Mouse (Mus musculus): ENCODE measurements around the gene Mterf1b. TPM values are rescaled to one million over a fixed set of nuclear protein-coding genes. Genes with fewer than 3 reads are reported as not detected.
"Not testable (repeated sequence)": the region's sequence is repeated elsewhere in the genome, so short reads cannot be mapped to it uniquely, and the experiment has no call there.

Mterf1b gene
- 3.7 and 3.8 TPM in 2 replicates for polyA plus RNA-seq (2015; fragmentation: Nextera tagmentation; extraction: Ambion mirVana)

DNA sequence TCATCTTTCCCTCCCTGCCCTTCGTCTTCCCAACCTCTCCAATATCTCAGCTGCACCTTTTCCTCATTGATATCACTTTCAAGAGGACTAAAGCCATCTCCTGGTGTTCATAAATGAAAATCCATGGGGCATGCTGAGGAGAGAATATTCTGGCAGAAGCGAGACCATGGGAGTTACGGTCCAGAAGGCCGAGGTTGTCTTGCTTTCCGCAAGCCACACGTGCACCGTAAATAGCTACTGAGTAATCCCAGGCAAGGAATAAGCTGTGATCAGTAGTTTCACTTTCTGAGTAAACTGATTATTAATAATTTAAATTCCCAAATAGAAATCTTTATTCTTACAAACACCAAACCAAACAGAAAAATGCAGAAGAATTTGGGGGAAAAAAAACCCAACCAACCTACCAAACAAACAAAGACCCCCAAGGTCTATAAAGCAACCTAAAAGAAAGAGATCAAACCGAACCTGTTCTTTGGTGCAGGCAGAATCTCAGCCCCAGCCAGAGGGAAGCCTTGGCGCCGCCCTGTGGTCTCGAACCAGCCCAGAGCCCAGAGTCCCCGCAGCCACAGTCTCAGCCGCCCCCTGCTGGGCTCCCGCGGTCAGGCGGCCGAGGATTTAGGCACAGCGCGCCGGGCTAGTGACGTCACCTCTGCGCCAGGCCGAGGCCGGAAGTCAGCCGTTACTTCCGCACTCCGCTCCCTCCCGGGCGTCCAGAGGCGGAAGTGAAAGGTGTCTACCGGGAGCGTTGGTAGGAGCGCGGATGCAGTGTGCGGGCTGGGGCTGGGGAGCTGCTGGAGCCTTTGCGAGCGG, at the start of gene Mterf1b:
Gene Mterf1b (plus strand): TSS at position 697 of the 810 bp plus-strand sequence.
- ATAC-seq = peak; percentile 99
- Histone ChIP-seq H3K4me2 (replicated peaks) (peak within 1 kb of the TSS; percentile 62), H3K4me3 (replicated peaks) (peak within 1 kb of the TSS; percentile 33), H3K9ac (peak within 1 kb of the TSS; percentile 3; the same call in 1 of the 2 replicates)
- H3K9me3 ChIP-seq; H3K36me3 ChIP-seq; H3K27ac ChIP-seq; H3K4me1 ChIP-seq (replicated peaks); H3K27me3 ChIP-seq (replicated peaks): not testable (repeated sequence)
- 65% methylated on average over 11 of the region's 37 CpGs for WGBS

- H3K4me2 ChIP-seq (replicated peaks); H3K4me3 ChIP-seq (replicated peaks); ATAC-seq; H3K27me3 ChIP-seq (replicated peaks); H3K27ac ChIP-seq; H3K9me3 ChIP-seq; H3K9ac ChIP-seq; H3K36me3 ChIP-seq; H3K4me1 ChIP-seq (replicated peaks): not testable (repeated sequence)
- 83% methylated on average over 4 of the region's 5 CpGs for WGBS
Observed at GRCm38 (mm10) chr5:4159418-4160071, 32.6 kb upstream of the Mterf1b start.

DNA sequence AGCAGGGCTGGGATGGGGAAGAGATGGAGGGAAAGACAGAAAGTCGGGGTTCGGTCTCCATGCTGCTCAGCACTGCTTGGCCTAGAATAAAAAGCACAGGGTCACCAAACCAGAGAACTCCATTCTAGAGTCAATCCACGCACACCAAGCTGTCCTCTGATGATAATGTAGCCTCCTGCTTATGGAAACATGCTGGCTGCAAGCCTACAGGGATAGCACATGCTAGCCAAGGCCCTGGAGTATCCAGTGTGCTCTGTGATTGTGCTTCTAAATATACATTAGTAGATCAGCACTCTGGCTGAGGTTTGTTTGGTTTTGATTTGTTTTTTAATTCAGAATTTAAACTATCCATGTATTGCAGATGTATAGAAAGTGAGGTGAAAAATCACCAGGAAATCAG, 30.6 kb upstream of the Mterf1b start:
- Histone ChIP-seq H3K9me3 (no peaks in the 10 kb centered on the region), H3K27me3 (replicated peaks) (no peaks in the 10 kb centered on the region), H3K36me3 (no peaks in the 10 kb centered on the region), H3K9ac (no peak overlapping the region), H3K27ac (no peak overlapping the region), H3K4me3 (replicated peaks) (no peak overlapping the region), H3K4me2 (replicated peaks) (no peak overlapping the region), H3K4me1 (replicated peaks) (no peaks in the 10 kb centered on the region)
- 86% methylated on average over 3 of the region's 3 CpGs for WGBS
- ATAC-seq = no peak

GRCm38 (mm10) chr5:4162461-4162860, 29.7 kb upstream of the Mterf1b start:
- Histone ChIP-seq H3K9ac (no peak overlapping the region), H3K4me3 (replicated peaks) (no peak overlapping the region), H3K9me3 (no peaks in the 10 kb centered on the region), H3K27me3 (replicated peaks) (no peaks in the 10 kb centered on the region), H3K4me2 (replicated peaks) (no peak overlapping the region), H3K4me1 (replicated peaks) (no peaks in the 10 kb centered on the region), H3K36me3 (no peaks in the 10 kb centered on the region), H3K27ac (no peak overlapping the region)
- 0 out of 2 replicates have a peak, but pooled peaks have one; percentile 56 for ATAC-seq
- WGBS = 56% methylated on average over 7 of the region's 7 CpGs

- not testable (repeated sequence) for H3K9ac ChIP-seq; H3K27me3 ChIP-seq (replicated peaks); ATAC-seq; H3K4me3 ChIP-seq (replicated peaks); H3K36me3 ChIP-seq; H3K4me2 ChIP-seq (replicated peaks); H3K27ac ChIP-seq; H3K4me1 ChIP-seq (replicated peaks); H3K9me3 ChIP-seq
- 54% methylated on average over 6 of the region's 6 CpGs for WGBS
Observed at GRCm38 (mm10) chr5:4167813-4168529, 24.2 kb upstream of the Mterf1b start.

DNA sequence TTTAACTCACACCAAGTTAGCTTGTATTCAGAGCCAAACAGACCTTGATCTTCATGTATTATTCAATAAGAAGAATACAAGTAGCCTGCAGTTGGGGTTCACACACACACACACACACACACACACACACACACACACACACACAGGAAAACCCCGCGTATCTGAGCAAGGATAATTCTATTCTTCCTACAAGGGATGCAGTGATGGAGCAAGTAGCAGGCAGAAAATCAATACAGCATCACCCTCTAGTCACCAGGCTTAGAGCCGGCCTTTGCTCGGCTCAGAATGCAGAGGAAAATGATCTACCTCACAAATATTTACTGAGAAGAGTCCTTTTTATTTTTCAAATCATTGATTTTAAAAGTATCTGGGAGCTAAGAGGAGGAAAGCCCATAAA, 23.6 kb upstream of the Mterf1b start:
- H3K27ac ChIP-seq; H3K27me3 ChIP-seq (replicated peaks); H3K9ac ChIP-seq; ATAC-seq; H3K4me2 ChIP-seq (replicated peaks); H3K36me3 ChIP-seq; H3K4me3 ChIP-seq (replicated peaks); H3K9me3 ChIP-seq; H3K4me1 ChIP-seq (replicated peaks): not testable (repeated sequence)
- WGBS = 70% methylated on average over 4 of the region's 4 CpGs

GRCm38 (mm10) chr5:4176421-4176820, 15.7 kb upstream of the Mterf1b start:
- 84% methylated on average over 3 of the region's 3 CpGs for WGBS
- H3K27me3 ChIP-seq (replicated peaks); H3K27ac ChIP-seq: not testable (repeated sequence)

GRCm38 (mm10) chr5:4179364-4179763, 12.8 kb upstream of the Mterf1b start:
- WGBS = 78% methylated on average over 6 of the region's 6 CpGs
- ATAC-seq = no peak
- Histone ChIP-seq H3K27me3 (replicated peaks) (no peaks in the 10 kb centered on the region), H3K9ac (no peak overlapping the region), H3K4me3 (replicated peaks) (no peak overlapping the region), H3K36me3 (no peaks in the 10 kb centered on the region), H3K4me2 (replicated peaks) (no peak overlapping the region), H3K9me3 (no peaks in the 10 kb centered on the region), H3K4me1 (replicated peaks) (no peaks in the 10 kb centered on the region), H3K27ac (no peak overlapping the region)

More at GRCm38 (mm10) chr5:4176421-4176820, 15.7 kb upstream of the Mterf1b start:
- H3K4me2 ChIP-seq (replicated peaks); H3K4me3 ChIP-seq (replicated peaks); H3K4me1 ChIP-seq (replicated peaks); H3K9me3 ChIP-seq; H3K9ac ChIP-seq; ATAC-seq; H3K36me3 ChIP-seq: not testable (repeated sequence)

DNA sequence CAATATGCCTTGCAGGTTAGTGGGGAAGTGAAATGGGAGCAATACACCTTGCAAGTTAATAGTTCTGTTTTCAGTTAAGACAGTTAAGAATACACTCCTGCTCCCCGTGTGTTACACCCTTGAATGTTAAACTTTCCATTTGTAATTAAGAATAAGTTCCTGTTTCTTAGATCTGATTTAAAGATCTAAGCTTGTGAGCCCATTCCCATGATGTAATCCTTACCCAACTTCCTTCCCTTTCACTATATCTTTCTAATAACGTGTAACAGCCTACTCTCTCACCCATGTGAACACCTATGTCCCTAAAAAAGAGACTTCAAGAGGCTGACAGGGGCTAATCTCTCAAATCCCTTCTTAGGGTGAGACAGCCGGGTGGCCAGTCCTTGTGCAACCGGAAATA, 5.4 kb upstream of the Mterf1b start:
- Histone ChIP-seq H3K9ac (no peak overlapping the region), H3K36me3 (no peaks in the 10 kb centered on the region), H3K27ac (no peak overlapping the region), H3K27me3 (replicated peaks) (no peaks in the 10 kb centered on the region), H3K9me3 (no peaks in the 10 kb centered on the region), H3K4me3 (replicated peaks) (no peak overlapping the region), H3K4me1 (replicated peaks) (no peaks in the 10 kb centered on the region), H3K4me2 (replicated peaks) (no peak overlapping the region)
- ATAC-seq = no peak
- 64% methylated on average over 4 of the region's 4 CpGs for WGBS

DNA sequence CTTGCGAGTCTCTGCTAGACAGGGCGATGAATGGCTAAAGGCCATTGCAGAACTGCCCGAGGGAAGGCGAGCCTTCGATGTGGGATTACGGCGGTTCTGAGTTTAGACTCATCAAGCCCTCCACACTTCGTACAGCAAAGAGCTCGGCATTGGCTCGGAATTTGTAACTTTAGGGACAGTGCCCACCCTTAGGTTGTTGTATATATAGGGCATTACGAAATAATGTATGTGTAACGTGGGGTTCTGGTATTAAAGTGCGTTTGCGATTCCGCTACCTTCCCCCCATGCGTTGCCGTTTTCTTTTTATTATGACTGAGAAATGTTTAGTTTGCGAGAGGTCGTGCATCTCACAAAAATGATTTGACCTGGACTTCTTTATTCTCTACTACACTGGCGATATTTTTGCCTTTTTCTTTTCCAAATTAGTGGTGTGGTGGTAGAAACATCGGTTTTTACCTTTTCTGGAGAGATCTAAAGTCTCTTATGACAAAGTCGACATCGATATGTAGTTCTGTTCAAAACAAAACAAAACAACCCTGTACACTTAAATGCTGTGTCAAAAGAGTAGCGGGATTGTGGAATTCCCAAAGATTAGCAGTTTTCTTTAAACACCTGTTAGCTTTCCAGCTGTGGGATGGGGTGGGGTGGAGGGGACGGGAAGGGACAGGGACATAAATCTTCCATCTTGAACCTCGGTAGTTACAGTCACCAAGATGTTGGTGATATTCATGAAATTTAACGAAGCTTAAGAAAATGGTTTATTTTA, 497 bp downstream of the Mterf1b start:
- H3K4me2 ChIP-seq (replicated peaks) = peak overlapping the region; percentile 62
- peak overlapping the region; percentile 33 for H3K4me3 ChIP-seq (replicated peaks)
- H3K9me3 ChIP-seq; H3K27ac ChIP-seq; H3K27me3 ChIP-seq (replicated peaks); ATAC-seq; H3K4me1 ChIP-seq (replicated peaks); H3K36me3 ChIP-seq: not testable (repeated sequence)
- H3K9ac ChIP-seq = peak overlapping the region; percentile 3; the same call in 1 of the 2 replicates
- WGBS = 5% methylated on average over 15 of the region's 27 CpGs

GRCm38 (mm10) chr5:4193247-4193628, 1.1 kb downstream of the Mterf1b start:
- no peak for ATAC-seq
- no peak overlapping the region for H3K9ac ChIP-seq
- H3K4me1 ChIP-seq (replicated peaks) = no peaks in the 10 kb centered on the region
- no peaks in the 10 kb centered on the region for H3K9me3 ChIP-seq
- H3K36me3 ChIP-seq = no peaks in the 10 kb centered on the region
- H3K4me3 ChIP-seq (replicated peaks) = no peak overlapping the region
- no peak overlapping the region for H3K27ac ChIP-seq
- peak overlapping the region; percentile 62 for H3K4me2 ChIP-seq (replicated peaks)
- WGBS = 77% methylated on average over 5 of the region's 5 CpGs
- H3K27me3 ChIP-seq (replicated peaks) = no peaks in the 10 kb centered on the region

GRCm38 (mm10) chr5:4194166-4194565, 2.0 kb downstream of the Mterf1b start:
- no peak overlapping the region for H3K4me2 ChIP-seq (replicated peaks)
- no peaks in the 10 kb centered on the region for H3K4me1 ChIP-seq (replicated peaks)
- no peaks in the 10 kb centered on the region for H3K27me3 ChIP-seq (replicated peaks)
- no peaks in the 10 kb centered on the region for H3K9me3 ChIP-seq
- no peaks in the 10 kb centered on the region for H3K36me3 ChIP-seq
- no peak for ATAC-seq
- H3K27ac ChIP-seq = no peak overlapping the region
- no peak overlapping the region for H3K9ac ChIP-seq
- no peak overlapping the region for H3K4me3 ChIP-seq (replicated peaks)
- whole genome bisulfite sequencing = 73% methylated on average over 1 of the region's 1 CpGs

Measured in intestine, embryonic 15.5 days (tissue).